Mouse (Mus musculus): ENCODE measurements around the gene Pdcd7.

Gene Pdcd7

DNA sequence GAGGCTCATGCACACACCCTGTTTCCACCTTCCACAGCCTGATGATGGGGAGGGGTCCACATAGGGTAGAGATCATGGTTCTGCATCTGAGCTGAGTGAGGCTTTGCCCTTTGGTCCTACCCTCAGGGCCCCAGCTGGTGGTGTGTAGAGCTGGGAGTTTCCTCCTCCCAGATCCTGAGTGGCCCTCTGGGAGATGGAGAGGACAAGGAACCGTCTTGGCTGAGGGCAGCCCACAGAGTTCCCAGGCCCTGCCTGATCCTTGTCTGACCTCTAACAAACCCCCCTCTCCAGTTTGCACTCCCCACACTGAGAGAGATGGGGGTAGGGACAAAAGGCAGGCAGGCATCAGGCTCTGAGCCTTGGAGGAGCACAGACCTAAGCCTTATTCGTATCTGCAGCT, 48.5 kb downstream of the Pdcd7 start:
- no peak for DNase-seq (ENCODE audit: low spot score in 2 of 2)

DNA sequence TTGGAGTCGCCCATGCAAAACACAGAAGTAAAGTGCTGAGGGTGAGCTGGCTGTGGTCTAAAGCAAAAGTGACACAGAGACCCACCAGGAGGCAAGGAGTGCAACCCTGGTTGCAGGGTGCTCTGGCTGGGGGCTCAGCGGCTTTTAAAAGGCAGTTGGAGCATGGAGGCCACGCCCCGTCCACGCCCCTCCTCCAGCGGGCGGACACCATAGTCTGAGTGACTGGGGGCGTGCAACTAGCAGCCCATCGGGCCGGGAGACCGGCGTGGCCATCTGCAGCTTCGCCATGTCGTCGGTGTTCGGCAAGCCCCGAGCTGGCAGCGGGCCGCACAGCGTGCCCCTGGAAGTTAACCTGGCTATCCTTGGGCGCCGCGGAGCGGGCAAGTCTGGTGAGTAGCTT, 52.4 kb downstream of the Pdcd7 start, which contains the start of gene Rasl12:
Rasl12 (plus strand) TSS at position 228 of the 400 bp plus-strand sequence.
- peak in 1 of 2 experiments; percentile 10 for DNase-seq (ENCODE audit: low spot score in 2 of 2)

DNA sequence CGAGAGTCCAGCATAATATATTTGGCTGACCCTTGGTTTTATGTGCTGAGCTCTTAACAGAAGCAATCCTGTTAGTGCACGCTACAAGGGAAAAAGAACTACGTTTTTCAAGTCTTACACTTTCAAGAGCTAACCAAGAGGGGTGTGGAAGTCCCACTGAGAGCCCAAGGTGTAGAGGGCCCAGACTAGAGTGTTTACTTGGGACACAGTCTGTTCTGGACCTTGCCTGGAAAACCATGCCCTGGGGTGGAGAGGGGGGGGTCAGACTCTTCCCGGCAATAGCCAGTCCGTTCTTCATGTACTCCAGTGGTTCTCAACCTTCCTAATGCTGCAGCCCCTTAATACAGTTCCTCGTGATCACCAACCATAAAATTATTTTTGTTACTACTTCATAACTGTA, 54.0 kb downstream of the Pdcd7 start:
- no peak for DNase-seq (ENCODE audit: low spot score in 2 of 2)

- DNase-seq (ENCODE audit: low spot score in 2 of 2), result peak in 1 of 2 experiments; percentile 11
Observed at GRCm38 (mm10) chr9:65404331-65405183, 58.7 kb downstream of the Pdcd7 start.

DNA sequence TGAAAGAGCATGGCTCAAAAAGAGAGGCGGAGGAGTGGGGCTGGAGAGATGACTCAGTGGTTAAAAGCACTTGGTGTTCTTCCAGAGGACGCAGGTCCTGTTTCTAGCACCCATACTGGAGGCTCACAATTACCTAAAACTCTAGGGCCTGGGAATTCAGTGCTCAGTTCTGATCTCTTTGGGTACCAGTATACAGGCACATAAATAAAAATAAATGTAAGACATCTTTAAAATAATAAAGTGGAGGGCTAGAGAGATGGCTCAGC, 59.2 kb downstream of the Pdcd7 start:
- no peak for DNase-seq (ENCODE audit: low spot score in 2 of 2)

DNA sequence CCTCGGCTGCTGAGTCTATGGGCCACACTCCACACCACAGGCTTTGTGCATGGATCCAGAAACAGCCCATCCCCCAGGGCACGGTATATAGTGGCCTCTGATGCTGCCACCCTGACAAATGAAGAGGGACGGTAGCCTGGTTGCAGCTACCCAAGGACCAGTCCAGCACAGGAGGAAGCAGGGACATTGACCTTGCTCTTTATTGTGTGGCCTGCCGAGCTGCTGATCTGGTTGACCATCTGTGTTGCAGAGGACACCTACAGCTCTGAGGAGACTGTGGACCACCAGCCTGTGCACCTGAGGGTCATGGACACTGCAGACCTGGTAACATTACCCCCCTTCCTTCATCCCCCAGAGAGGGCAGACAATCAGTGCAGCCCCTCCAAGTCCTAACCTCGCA, 61.4 kb downstream of the Pdcd7 start:
- DNase-seq (ENCODE audit: low spot score in 2 of 2), result no peak

GRCm38 (mm10) chr9:65407861-65408260, 62.0 kb downstream of the Pdcd7 start:
- DNase-seq (ENCODE audit: low spot score in 2 of 2), result no peak

- DNase-seq (ENCODE audit: low spot score in 2 of 2), result no peak
Observed at GRCm38 (mm10) chr9:65408871-65409295, 63.0 kb downstream of the Pdcd7 start.

Data from spleen, postnatal 14 days (tissue).